Mouse (Mus musculus): ENCODE measurements around the gene Rbpj. TPM values are rescaled to one million over a fixed set of nuclear protein-coding genes. Genes with fewer than 3 reads are reported as not detected.

Gene Rbpj
- polyA plus RNA-seq (2014; fragmentation: Illumina TruSeq; extraction: RNeasy Lipid Tissue Mini Kit (QIAGEN cat#74804); ENCODE audit: low read depth, low replicate concordance), result 14.8 TPM

GRCm38 (mm10) chr5:53465883-53466282 lies at the start of gene Rbpj:
Gene Rbpj (plus strand): TSS chr5:53466152.

Other genes starting within 250 kb of the Rbpj start
- gene Smim20, start 199.1 kb upstream of the Rbpj start, polyA plus RNA-seq (2014; fragmentation: Illumina TruSeq; extraction: RNeasy Lipid Tissue Mini Kit (QIAGEN cat#74804); ENCODE audit: low read depth, low replicate concordance), result 13.6 TPM
- 0.16 TPM for gene Cckar, start 241.6 kb downstream of the Rbpj start, polyA plus RNA-seq (2014; fragmentation: Illumina TruSeq; extraction: RNeasy Lipid Tissue Mini Kit (QIAGEN cat#74804); ENCODE audit: low read depth, low replicate concordance)

Measured in liver, adult 10 weeks (tissue).